Mouse (Mus musculus) stomach, postnatal 0 days (tissue): ENCODE measurements around the gene Tcea2. TPM values are rescaled to one million over a fixed set of nuclear protein-coding genes. Genes with fewer than 3 reads are reported as not detected.

Experiments
- ATAC-seq: fragments of 200-750 bp; cut with Nextera tagmentation; 2 replicates; pipeline ENCODE4 v1.8.0; 2017; ENCODE audit not compliant: low FRiP score, low TSS enrichment
- DNase-seq: peaks from one replicate; pipeline ENCODE4 v3.0.0-alpha.2; 2016; ENCODE audit warnings: low spot score
- H3K27ac ChIP-seq: fragments of 300-500 bp; sonication (generic); replicated peaks from 2 replicates; pipeline ENCODE4 v1.5.1; 2014; ENCODE audit warnings: mild to moderate bottlenecking, control low read depth
- H3K27me3 ChIP-seq: fragments of 300-500 bp; sonication (generic); 2 replicates; pipeline ENCODE4 v1.6.1; 2014; ENCODE audit warnings: low read length; ENCODE audit not compliant: control insufficient read depth, insufficient read depth
- H3K36me3 ChIP-seq: fragments of 300-500 bp; sonication (generic); 2 replicates; pipeline ENCODE4 v1.6.1; 2014; ENCODE audit warnings: low read length, mixed read lengths; ENCODE audit not compliant: control insufficient read depth, insufficient read depth
- H3K4me1 ChIP-seq: fragments of 300-500 bp; sonication (generic); replicated peaks from 2 replicates; pipeline ENCODE4 v1.6.1; 2014; ENCODE audit warnings: antibody characterized with exemption; ENCODE audit not compliant: control insufficient read depth, insufficient read depth
- H3K4me2 ChIP-seq: fragments of 300-500 bp; sonication (generic); replicated peaks from 2 replicates; pipeline ENCODE4 v1.6.1; 2014; ENCODE audit warnings: low read depth, mild to moderate bottlenecking, control low read depth, moderate library complexity
- H3K4me3 ChIP-seq: fragments of 300-500 bp; sonication (generic); 2 replicates; pipeline ENCODE4 v1.5.1; 2014; ENCODE audit warnings: low read depth, low read length, control low read depth
- H3K9ac ChIP-seq: fragments of 300-500 bp; sonication (generic); 2 replicates; pipeline ENCODE4 v1.6.1; 2014; ENCODE audit warnings: mild to moderate bottlenecking, low read length, control low read depth, mixed read lengths
- H3K9me3 ChIP-seq: fragments of 300-500 bp; sonication (generic); 2 replicates; pipeline ENCODE4 v1.6.1; 2016; ENCODE audit warnings: low read length; ENCODE audit not compliant: control insufficient read depth
- CTCF ChIP-seq: IDR thresholded peaks from 2 replicates; pipeline ENCODE4 v1.5.1; 2016; ENCODE audit warnings: antibody characterized with exemption, low read depth, mild to moderate bottlenecking, moderate library complexity
- EP300 ChIP-seq: optimal IDR thresholded peaks from 2 replicates; pipeline ENCODE3; 2016; ENCODE audit warnings: antibody characterized with exemption
- WGBS: fragments of 180-500 bp; shearing (Covaris S2); extraction: QIAGEN DNeasy Blood & Tissue Kit; methylation state at CpG from one replicate; pipeline ENCODE4 v1.1.7; 2014; 5-methylcytosine and 5-hydroxymethylcytosine counted together
- polyA plus RNA-seq: library from polyadenylated mRNA; unstranded; fragments of >200 nt; fragmentation: Nextera tagmentation; extraction: Ambion mirVana; gene quantifications from 2 replicates; pipeline ENCODE4 v1.2.1, GENCODE M21; 2015

Tcea2 gene
- polyA plus RNA-seq, 1 experiment from 2014 or later: 12.7 TPM

DNA sequence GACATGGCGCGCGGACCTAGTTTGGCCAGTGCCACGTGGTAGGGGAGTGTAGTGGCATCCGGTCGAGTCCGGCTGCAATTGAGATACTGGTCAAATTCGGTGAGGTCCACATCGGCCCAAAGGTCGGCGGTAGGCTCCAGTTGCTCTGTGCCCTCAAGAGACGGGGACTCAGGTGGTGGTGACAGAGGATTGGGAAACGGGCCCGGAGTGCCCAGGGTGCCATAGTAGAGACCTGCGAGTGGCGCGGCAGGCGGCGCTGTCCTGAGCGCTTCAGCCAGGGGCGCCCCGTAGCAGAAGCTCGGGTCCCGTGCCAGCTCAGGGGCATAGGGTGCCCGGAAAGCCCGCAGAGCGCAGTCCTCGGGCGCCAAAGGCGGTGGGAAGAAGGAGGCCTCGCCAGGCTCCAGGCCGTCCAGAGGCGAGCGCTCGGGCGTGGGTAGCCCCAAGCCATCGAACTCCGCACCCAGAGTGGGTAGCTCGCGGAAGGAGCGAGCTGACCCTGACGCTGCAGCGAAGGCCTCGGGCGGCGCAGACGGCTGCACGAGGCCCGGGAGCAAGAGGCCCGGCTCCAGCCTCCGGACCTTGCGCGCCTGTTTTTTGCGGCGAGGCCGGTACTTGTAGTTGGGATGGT is 9.7 kb upstream of the Tcea2 start:
- Histone ChIP-seq H3K4me2 (peak overlapping the region; percentile 64), H3K27me3 (peaks cover 19% of the 10 kb centered on the region), H3K4me1 (peaks cover 3% of the 10 kb centered on the region; the same call in 1 of the 2 replicates), H3K4me3 (peak overlapping the region; percentile 44), H3K27ac (0 out of 2 replicates have a peak overlapping the region, but pooled peaks have one; percentile 45), H3K9me3 (no peaks in the 10 kb centered on the region), H3K36me3 (no peaks in the 10 kb centered on the region), H3K9ac (peak overlapping the region; percentile 41)
- WGBS: 5% methylated on average over 56 of the region's 56 CpGs
- no peak for DNase-seq
- no peak for TF ChIP-seq EP300
- peak; percentile 37; the same call in 1 of the 2 replicates for TF ChIP-seq CTCF
- ATAC-seq: 0 out of 2 replicates have a peak, but pooled peaks have one; percentile 21

DNA sequence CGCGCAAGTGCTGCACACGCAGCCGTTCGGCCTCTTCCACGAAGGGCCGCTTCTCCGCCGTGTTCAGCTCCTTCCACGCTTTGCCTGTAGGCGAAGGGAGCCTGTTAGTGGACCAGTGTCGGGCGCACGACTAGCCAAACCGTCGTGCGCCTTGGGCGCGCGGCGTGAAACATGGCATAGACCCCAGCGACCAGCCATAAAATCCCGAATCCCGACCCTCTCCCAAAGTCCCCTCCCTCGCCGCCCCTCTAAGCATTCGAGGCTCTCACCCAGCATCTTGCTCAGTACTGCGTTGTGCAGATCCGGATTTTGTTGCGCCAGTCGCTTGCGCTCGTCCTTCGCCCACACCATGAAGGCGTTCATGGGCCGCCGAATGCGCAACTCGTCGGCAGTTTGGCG is 9.2 kb upstream of the Tcea2 start:
- Histone ChIP-seq H3K4me3 (peak overlapping the region; percentile 44), H3K4me2 (peak overlapping the region; percentile 64), H3K4me1 (peaks cover 3% of the 10 kb centered on the region), H3K9me3 (no peaks in the 10 kb centered on the region), H3K9ac (peak overlapping the region; percentile 41), H3K27ac (peak overlapping the region; percentile 67; the same call in 1 of the 2 replicates), H3K27me3 (peaks cover 19% of the 10 kb centered on the region), H3K36me3 (no peaks in the 10 kb centered on the region)
- 1% methylated on average over 41 of the region's 41 CpGs for WGBS
- ATAC-seq (no peak), DNase-seq (no peak)
- no peak for TF ChIP-seq CTCF
- no peak for TF ChIP-seq EP300

DNA sequence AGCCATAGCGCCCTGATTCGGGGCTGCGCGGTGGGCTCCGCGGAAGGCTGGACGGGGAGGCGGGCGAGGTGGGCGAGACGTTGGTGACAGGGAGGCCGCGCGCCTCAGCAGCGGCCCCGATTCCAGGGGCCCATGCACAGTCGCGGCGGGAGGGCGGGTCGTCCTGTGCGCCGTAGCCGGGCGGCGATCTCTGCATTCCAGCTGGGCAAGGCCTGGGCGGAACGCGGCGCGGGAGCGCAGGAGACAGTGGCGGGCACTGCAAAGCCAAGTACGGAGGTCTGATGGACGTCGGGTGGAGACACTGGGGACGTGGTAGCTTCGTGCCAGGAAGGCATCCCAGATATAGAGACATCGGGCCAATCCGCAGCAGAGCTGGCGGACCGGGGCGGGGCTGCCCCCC is 8.8 kb upstream of the Tcea2 start, which contains the start of gene Sox18:
Gene Sox18 (minus strand): TSS at position 315 of the 400 bp plus-strand sequence.
- Histone ChIP-seq H3K27ac (peak within 1 kb of the TSS; percentile 67; the same call in 1 of the 2 replicates), H3K4me1 (peaks cover 3% of the 10 kb centered on the region), H3K27me3 (peaks cover 19% of the 10 kb centered on the region), H3K4me3 (peak within 1 kb of the TSS; percentile 44), H3K9me3 (no peaks in the 10 kb centered on the region), H3K9ac (peak within 1 kb of the TSS; percentile 41), H3K36me3 (no peaks in the 10 kb centered on the region), H3K4me2 (peak within 1 kb of the TSS; percentile 64)
- ATAC-seq: no peak; the same call in 1 of the 2 replicates
- under 1% methylated on average over 43 of the region's 43 CpGs for WGBS
- TF ChIP-seq CTCF (no peak), EP300 (no peak)
- DNase-seq: no peak

DNA sequence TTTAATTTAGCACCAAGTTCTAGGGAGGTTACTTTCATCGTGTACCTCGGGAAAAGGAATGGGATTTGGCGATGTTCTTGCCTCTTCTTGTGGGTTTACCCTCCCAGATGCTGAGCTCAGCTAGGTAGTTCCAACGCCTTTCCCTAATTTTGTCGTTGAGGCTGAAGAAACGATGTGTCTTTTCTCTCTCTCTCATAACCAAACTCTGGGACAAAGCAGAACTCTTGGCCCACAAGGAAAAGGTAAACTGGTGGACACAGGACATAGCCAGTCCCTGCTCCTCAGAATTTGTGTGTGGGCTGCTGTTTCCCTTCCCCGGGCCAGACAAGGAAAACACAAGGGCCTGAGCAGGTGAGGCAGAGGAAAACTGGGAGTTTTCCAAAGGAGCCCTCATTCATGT is 8.1 kb upstream of the Tcea2 start:
- Histone ChIP-seq H3K9me3 (no peaks in the 10 kb centered on the region), H3K27me3 (peaks cover 19% of the 10 kb centered on the region), H3K4me1 (peaks cover 3% of the 10 kb centered on the region), H3K4me2 (peak overlapping the region; percentile 64; the same call in 1 of the 2 replicates), H3K27ac (no peak overlapping the region), H3K9ac (no peak overlapping the region; the same call in 1 of the 2 replicates), H3K36me3 (no peaks in the 10 kb centered on the region), H3K4me3 (no peak overlapping the region)
- DNase-seq (no peak), ATAC-seq (no peak)
- no peak for TF ChIP-seq EP300
- TF ChIP-seq CTCF: no peak
- WGBS: 36% methylated on average over 7 of the region's 7 CpGs

GRCm38 (mm10) chr2:181673501-181673900 is 6.6 kb upstream of the Tcea2 start:
- Histone ChIP-seq H3K4me3 (no peak overlapping the region), H3K4me1 (peaks cover 3% of the 10 kb centered on the region), H3K4me2 (no peak overlapping the region), H3K27ac (0 out of 2 replicates have a peak overlapping the region, but pooled peaks have one; percentile 18), H3K9me3 (no peaks in the 10 kb centered on the region), H3K9ac (no peak overlapping the region), H3K27me3 (peaks cover 19% of the 10 kb centered on the region), H3K36me3 (no peaks in the 10 kb centered on the region)
- ATAC-seq (peak; percentile 18; the same call in 1 of the 2 replicates), DNase-seq (no peak)
- TF ChIP-seq EP300: no peak
- no peak for TF ChIP-seq CTCF
- 39% methylated on average over 1 of the region's 1 CpGs for WGBS

DNA sequence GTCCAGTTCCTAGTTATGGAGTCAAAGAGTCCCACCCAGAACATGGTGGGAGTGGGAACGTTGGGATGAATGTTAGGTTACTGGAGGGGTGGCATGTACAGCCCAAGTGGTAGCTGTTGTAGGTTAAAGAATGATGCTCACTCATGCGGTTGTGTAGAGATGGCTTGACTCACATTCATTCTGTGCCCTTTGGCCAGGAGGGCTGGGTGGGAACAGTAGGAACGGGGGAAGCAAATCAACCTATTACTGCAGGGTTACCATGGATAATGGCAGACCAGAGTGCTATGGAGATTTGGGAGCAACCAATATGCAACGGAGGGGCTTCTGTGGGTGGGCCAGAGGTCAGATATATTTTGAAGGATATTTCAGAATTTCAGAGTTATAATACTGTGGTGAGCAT is 5.2 kb upstream of the Tcea2 start:
- Histone ChIP-seq H3K27me3 (peaks cover 18% of the 10 kb centered on the region), H3K4me1 (peaks cover 3% of the 10 kb centered on the region), H3K9me3 (no peaks in the 10 kb centered on the region), H3K36me3 (no peaks in the 10 kb centered on the region), H3K27ac (no peak overlapping the region), H3K4me3 (no peak overlapping the region), H3K9ac (no peak overlapping the region), H3K4me2 (no peak overlapping the region)
- DNase-seq (no peak), ATAC-seq (no peak)
- WGBS: 81% methylated on average over 4 of the region's 4 CpGs
- no peak for TF ChIP-seq EP300
